Mouse (Mus musculus) CH12.LX (cell line): ENCODE results near the gene Fah. TPM values are rescaled to one million over a fixed set of nuclear protein-coding genes. Genes with fewer than 3 reads are reported as not detected.

ENCODE experiments used
- DNase-seq: peaks from one replicate; pipeline ENCODE4 v3.0.0-alpha.2; 2013; ENCODE audit errors: extremely low read depth
- H3K27ac ChIP-seq: 2 replicates; pipeline ENCODE4 v1.5.1; 2012; ENCODE audit warnings: low read depth, mild to moderate bottlenecking, control low read depth, moderate library complexity; ENCODE audit not compliant: insufficient read depth
- H3K27me3 ChIP-seq: replicated peaks from 2 replicates; pipeline ENCODE3; 2012; ENCODE audit warnings: inconsistent platforms
- H3K36me3 ChIP-seq, 2 experiments: replicated peaks in 1 of 2; 2 replicates each; pipeline versions ENCODE3 to v1.6.1; 2012; ENCODE audit warnings: inconsistent platforms in 1 of 2, low read length in 1 of 2, mild to moderate bottlenecking in 1 of 2, mixed read lengths in 1 of 2, moderate library complexity in 1 of 2; ENCODE audit not compliant: control insufficient read depth in 1 of 2, insufficient read depth in 1 of 2
- H3K4me1 ChIP-seq, 2 experiments: 2 replicates each; pipeline ENCODE4 v1.6.1; 2012; ENCODE audit warnings: inconsistent platforms in 1 of 2, moderate library complexity in 1 of 2; ENCODE audit not compliant: insufficient read depth in 2 of 2, control insufficient read depth in 1 of 2
- H3K4me2 ChIP-seq: 2 replicates; pipeline ENCODE4 v1.6.1; 2012; ENCODE audit warnings: low read depth, mild to moderate bottlenecking, control low read depth; ENCODE audit not compliant: poor library complexity, insufficient read depth, severe bottlenecking
- H3K4me3 ChIP-seq, 3 experiments: fragments of 150-350 bp in 1 of 3; sonication (generic) in 1 of 3; replicated peaks in 1 of 3; 2 replicates each; pipeline versions ENCODE3 to v1.5.1; 2011 to 2012; ENCODE audit warnings: low read depth in 2 of 3, low read length in 2 of 3, mild to moderate bottlenecking in 2 of 3, moderate library complexity in 2 of 3, control low read depth in 1 of 3, improper control_type of control experiment in 1 of 3, inconsistent platforms in 1 of 3, mixed read lengths in 1 of 3; ENCODE audit not compliant: poor library complexity in 1 of 3
- H3K79me2 ChIP-seq: replicated peaks from 2 replicates; pipeline ENCODE4 v1.6.1; 2012; ENCODE audit warnings: mild to moderate bottlenecking, moderate library complexity; ENCODE audit not compliant: control insufficient read depth, poor library complexity, insufficient read depth, severe bottlenecking; ENCODE audit errors: extremely low read depth
- H3K9ac ChIP-seq: 2 replicates; pipeline ENCODE4 v1.6.1; 2012; ENCODE audit warnings: low read depth, mild to moderate bottlenecking, control low read depth, moderate library complexity; ENCODE audit not compliant: insufficient read depth
- H3K9me3 ChIP-seq: replicated peaks from 2 replicates; pipeline ENCODE3; 2012; ENCODE audit warnings: low read length, inconsistent platforms, mixed read lengths
- ELF1 ChIP-seq: IDR thresholded peaks from 2 replicates; pipeline ENCODE4 v1.6.1; 2014; ENCODE audit warnings: low read depth, mild to moderate bottlenecking, inconsistent platforms, low read length, improper control_type of control experiment
- EP300 ChIP-seq: IDR thresholded peaks from 2 replicates; pipeline ENCODE4 v1.6.1; 2011; ENCODE audit warnings: low read length, improper control_type of control experiment
- JUN ChIP-seq: IDR thresholded peaks from 2 replicates; pipeline ENCODE4 v1.6.1; 2011; ENCODE audit warnings: low read depth, mild to moderate bottlenecking, low read length, improper control_type of control experiment, moderate library complexity; ENCODE audit not compliant: insufficient read depth
- JUND ChIP-seq: conservative IDR thresholded peaks from 2 replicates; pipeline ENCODE4 v1.6.1; 2011; ENCODE audit warnings: low read depth, low read length, improper control_type of control experiment
- MAFK ChIP-seq: IDR thresholded peaks from 2 replicates; pipeline ENCODE4 v1.6.1; 2011; ENCODE audit warnings: low read length, improper control_type of control experiment; ENCODE audit not compliant: insufficient replicate concordance
- MAX ChIP-seq: IDR thresholded peaks from 2 replicates; pipeline ENCODE4 v1.6.1; 2011; ENCODE audit warnings: low read length, improper control_type of control experiment
- MAZ ChIP-seq: IDR thresholded peaks from 2 replicates; pipeline ENCODE4 v1.6.1; 2012; ENCODE audit warnings: low read depth, mild to moderate bottlenecking, inconsistent platforms, low read length, improper control_type of control experiment, moderate library complexity
- MEF2A ChIP-seq: IDR thresholded peaks from 2 replicates; pipeline ENCODE4 v1.6.1; 2014; ENCODE audit warnings: low read depth, mild to moderate bottlenecking, inconsistent platforms, low read length, improper control_type of control experiment, borderline replicate concordance
- MXI1 ChIP-seq: IDR thresholded peaks from 2 replicates; pipeline ENCODE4 v1.6.1; 2011; ENCODE audit warnings: mild to moderate bottlenecking, low read depth, low read length, improper control_type of control experiment
- MYC ChIP-seq: IDR thresholded peaks from 2 replicates; pipeline ENCODE4 v1.6.1; 2011; ENCODE audit warnings: low read depth, mild to moderate bottlenecking, improper control_type of control experiment, low read length
- NELFE ChIP-seq: IDR thresholded peaks from 2 replicates; pipeline ENCODE4 v1.6.1; 2011; ENCODE audit warnings: low read depth, low read length, improper control_type of control experiment
- NRF1 ChIP-seq: IDR thresholded peaks from 2 replicates; pipeline ENCODE4 v1.6.1; 2014; ENCODE audit warnings: low read depth, mild to moderate bottlenecking, inconsistent platforms, low read length, improper control_type of control experiment, moderate library complexity
- POLR2A ChIP-seq: IDR thresholded peaks from 2 replicates; pipeline ENCODE4 v1.6.1; 2011; ENCODE audit warnings: low read depth, mild to moderate bottlenecking, improper control_type of control experiment, low read length
- POLR2AphosphoS2 ChIP-seq: IDR thresholded peaks from 2 replicates; pipeline ENCODE4 v1.6.1; 2011; ENCODE audit warnings: low read depth, low read length, improper control_type of control experiment
- RAD21 ChIP-seq: IDR thresholded peaks from 2 replicates; pipeline ENCODE4 v1.6.1; 2011; ENCODE audit warnings: low read depth, mild to moderate bottlenecking, low read length, improper control_type of control experiment, moderate library complexity
- RCOR1 ChIP-seq: conservative IDR thresholded peaks from 2 replicates; pipeline ENCODE4 v1.6.1; 2012; ENCODE audit warnings: low read depth, mild to moderate bottlenecking, inconsistent platforms, low read length, improper control_type of control experiment
- SIN3A ChIP-seq: IDR thresholded peaks from 2 replicates; pipeline ENCODE4 v1.6.1; 2012; ENCODE audit warnings: low read length, improper control_type of control experiment, inconsistent platforms
- TBP ChIP-seq: conservative IDR thresholded peaks from 2 replicates; pipeline ENCODE4 v1.6.1; 2011; ENCODE audit warnings: low read depth, low read length, improper control_type of control experiment
- TCF12 ChIP-seq: IDR thresholded peaks from 2 replicates; pipeline ENCODE4 v1.6.1; 2014; ENCODE audit warnings: low read depth, mild to moderate bottlenecking, inconsistent platforms, low read length, improper control_type of control experiment
- UBTF ChIP-seq: IDR thresholded peaks from 2 replicates; pipeline ENCODE4 v1.6.1; 2012; ENCODE audit warnings: low read depth, mild to moderate bottlenecking, inconsistent platforms, low read length, improper control_type of control experiment, moderate library complexity
- USF1 ChIP-seq: IDR thresholded peaks from 2 replicates; pipeline ENCODE4 v1.6.1; 2014; ENCODE audit warnings: low read depth, mild to moderate bottlenecking, inconsistent platforms, low read length, improper control_type of control experiment
- USF2 ChIP-seq: conservative IDR thresholded peaks from 2 replicates; pipeline ENCODE4 v1.6.1; 2011; ENCODE audit warnings: low read depth, low read length, improper control_type of control experiment
- ZC3H11A ChIP-seq: IDR thresholded peaks from 2 replicates; pipeline ENCODE4 v1.6.1; 2012; ENCODE audit warnings: low read depth, mild to moderate bottlenecking, inconsistent platforms, low read length, improper control_type of control experiment
- ZNF384 ChIP-seq: IDR thresholded peaks from 2 replicates; pipeline ENCODE4 v1.6.1; 2012; ENCODE audit warnings: low read depth, low read length, improper control_type of control experiment, inconsistent platforms
- dilution Hi-C: fragments of 300-500 bp; cut with MboI; formaldehyde crosslinking; loops from 2 replicates; pipeline ENCODE4 v1.14.3; 2020; ENCODE audit warnings: low sequenced_read_pairs; ENCODE audit not compliant: extremely low pct_unique_long_range_greater_than_20kb, extremely low pct_ligation_motif_present
- in situ Hi-C: fragments of 300-500 bp; cut with MboI; formaldehyde crosslinking; loops from 3 replicates; pipeline ENCODE4 v1.14.3; 2019; ENCODE audit warnings: low sequenced_read_pairs, low pct_ligation_motif_present, low pct_unique_long_range_greater_than_20kb, mixed read lengths
- polyA plus RNA-seq: library from polyadenylated mRNA; unstranded; fragments of >175 nt; gene quantifications from 2 replicates; pipeline ENCODE4 v1.2.1, GENCODE M21; 2012; ENCODE audit warnings: low read depth; ENCODE audit not compliant: insufficient read length
- total RNA-seq, 2 experiments: library from RNA; depleted of rRNA; stranded (reverse); fragments of 300-350 nt in 1 of 2; fragments of >200 nt in 1 of 2; gene quantifications; 2 replicates each; pipeline ENCODE4 v1.2.3; 2012 to 2014

The Fah gene
- total and polyA plus RNA-seq, 3 experiments = 128 to 203 (median 167) TPM

- DNase-seq = no peak
These were observed 5.9 kb upstream of the Fah start for GRCm38 (mm10) chr7:84612445-84612844.

GRCm38 (mm10) chr7:84611609-84612008 is 5.1 kb upstream of the Fah start:
- H3K4me1 ChIP-seq = peaks cover 0 to 29% of the 10 kb centered on the region in 2 experiments; a peak in 3 of 4 replicates
- H3K27ac ChIP-seq = no peak overlapping the region
- dilution Hi-C loops (no loop called here), in situ Hi-C loops (loop anchor here (10.0 kb wide), 1 partner anchor 73 kb away; the partner anchor contains the start of gene Zfand6)
- no peaks in the 10 kb centered on the region for H3K27me3 ChIP-seq
- no peak overlapping the region for H3K4me2 ChIP-seq
- H3K79me2 ChIP-seq = no peaks in the 10 kb centered on the region
- peak; percentile 33 for DNase-seq
- no peak overlapping the region for H3K4me3 ChIP-seq
- no peak for TF ChIP-seq RCOR1
- no peak for TF ChIP-seq MAFK
- TF ChIP-seq ZC3H11A = no peak
- TF ChIP-seq ZNF384 = peak; percentile 76
- TF ChIP-seq MXI1 = no peak
- no peaks in the 10 kb centered on the region for H3K9me3 ChIP-seq
- H3K36me3 ChIP-seq = peaks cover 0 to 17% of the 10 kb centered on the region in 2 experiments
- no peak overlapping the region for H3K9ac ChIP-seq

More at GRCm38 (mm10) chr7:84612445-84612844, 5.9 kb upstream of the Fah start:
- Histone ChIP-seq H3K9ac (no peak overlapping the region), H3K4me1 (peaks cover 0 to 28% of the 10 kb centered on the region in 2 experiments; a peak in 3 of 4 replicates), H3K36me3 (peaks cover 4 to 23% of the 10 kb centered on the region in 2 experiments), H3K27me3 (no peaks in the 10 kb centered on the region), H3K4me2 (no peak overlapping the region), H3K9me3 (no peaks in the 10 kb centered on the region), H3K79me2 (no peaks in the 10 kb centered on the region), H3K27ac (no peak overlapping the region), H3K4me3 (no peak overlapping the region)
- no peak for TF ChIP-seq JUN
- dilution Hi-C loops (no loop called here), in situ Hi-C loops (loop anchor here (10.0 kb wide), 1 partner anchor 72 kb away; the partner anchor contains the start of gene Zfand6)

DNA sequence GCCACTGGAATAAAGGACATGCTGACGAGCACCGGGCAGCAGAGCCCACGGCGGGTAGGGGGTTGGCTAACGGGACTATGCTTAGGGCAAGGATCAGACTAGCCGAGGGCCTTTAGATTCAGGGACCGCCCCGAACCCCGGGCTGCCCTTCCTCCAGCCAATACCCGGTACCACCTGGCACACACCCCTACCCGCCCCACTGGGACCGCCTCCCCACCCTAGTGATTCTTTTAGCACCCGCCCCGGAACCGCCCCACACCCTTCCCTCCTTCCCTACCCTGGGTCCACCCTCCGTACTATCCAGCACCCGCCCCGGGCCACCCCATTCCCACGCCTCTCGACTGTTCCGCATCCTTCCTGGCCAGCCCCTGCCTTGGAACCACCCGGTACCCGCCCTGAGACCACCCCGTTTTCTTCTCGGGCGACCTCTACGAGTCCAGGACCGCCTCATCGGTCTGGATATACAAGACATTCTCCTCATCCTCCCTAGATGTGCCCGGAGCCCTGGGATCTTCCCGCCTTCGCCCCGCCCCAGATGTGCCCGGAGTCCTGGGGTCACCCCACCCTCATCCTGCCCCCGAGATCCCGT is 724 bp downstream of the Fah start:
- peak overlapping the region; percentile 80 for H3K9ac ChIP-seq
- peak overlapping the region; percentile 57; the same call in 1 of the 2 replicates for H3K27ac ChIP-seq
- H3K4me1 ChIP-seq = peaks cover 8 to 30% of the 10 kb centered on the region in 2 experiments
- H3K79me2 ChIP-seq = peaks cover 41% of the 10 kb centered on the region
- dilution Hi-C loops = no loop called here
- no peaks in the 10 kb centered on the region for H3K27me3 ChIP-seq
- peak overlapping the region; percentile 95 for H3K4me2 ChIP-seq
- H3K4me3 ChIP-seq = peak overlapping the region; percentile 78 to 95 (median 88)
- peaks cover 17 to 25% of the 10 kb centered on the region in 2 experiments for H3K36me3 ChIP-seq
- in situ Hi-C loops = no loop called here
- DNase-seq = peak; percentile 80
- no peaks in the 10 kb centered on the region for H3K9me3 ChIP-seq
- TF ChIP-seq TBP = peak; percentile 64; the same call in 1 of the 2 replicates
- no peak for TF ChIP-seq MAFK
- TF ChIP-seq MEF2A = no peak
- no peak for TF ChIP-seq EP300
- peak; percentile 62 for TF ChIP-seq NELFE
- no peak for TF ChIP-seq MAX
- no peak for TF ChIP-seq JUN
- no peak for TF ChIP-seq NRF1
- peak; percentile 37; the same call in 1 of the 2 replicates for TF ChIP-seq TCF12
- no peak; the same call in 1 of the 2 replicates for TF ChIP-seq SIN3A
- no peak for TF ChIP-seq USF1
- TF ChIP-seq ZC3H11A = no peak
- TF ChIP-seq POLR2A = peak; percentile 76
- TF ChIP-seq ELF1 = no peak; the same call in none of the 2 replicates
- TF ChIP-seq RAD21 = no peak
- 0 out of 2 replicates have a peak, but pooled peaks have one; percentile 53 for TF ChIP-seq UBTF
- no peak for TF ChIP-seq RCOR1
- no peak for TF ChIP-seq POLR2AphosphoS2
- TF ChIP-seq MYC = no peak
- TF ChIP-seq MAZ = no peak
- no peak for TF ChIP-seq JUND
- TF ChIP-seq USF2 = no peak
